Mouse (Mus musculus): ENCODE results near the gene Slc25a4. TPM values are rescaled to one million over a fixed set of nuclear protein-coding genes. Genes with fewer than 3 reads are reported as not detected.

Gene Slc25a4
- total and polyA plus RNA-seq, 2 experiments from 2014 or later: 6,522 to 7,450 TPM

GRCm38 (mm10) chr8:46204301-46204700 lies 6.8 kb downstream of the Slc25a4 start:
- peaks cover 45% of the 10 kb centered on the region for H3K36me3 ChIP-seq (replicated peaks; ENCODE audit: control insufficient read depth, insufficient read depth, low read length)
- 62% methylated on average over 3 of the region's 3 CpGs for WGBS
- H3K9me3 ChIP-seq (replicated peaks; ENCODE audit: control insufficient read depth, low read length): no peaks in the 10 kb centered on the region
- H3K4me1 ChIP-seq (ENCODE audit: control insufficient read depth, insufficient read depth): 0 out of 2 replicates have a peak, but pooled peaks cover 6% of the 10 kb centered on the region
- peak; percentile 7; the same call in 1 of the 2 replicates for ATAC-seq (ENCODE audit: insufficient read depth, low read depth)
- no peaks in the 10 kb centered on the region for H3K27me3 ChIP-seq (ENCODE audit: control insufficient read depth, insufficient read depth, low read length)
- no peak overlapping the region for H3K9ac ChIP-seq (replicated peaks; ENCODE audit: low read depth, low read length)
- H3K4me2 ChIP-seq (ENCODE audit: low read depth, low read length): no peak overlapping the region
- TF ChIP-seq EP300 (IDR thresholded peaks at IDR 0.05; ENCODE audit: low read depth) (0 out of 2 replicates have a peak, but pooled peaks have one; percentile 5), CTCF (IDR thresholded peaks at IDR 0.05; ENCODE audit: low read depth) (no peak)
- no peak for DNase-seq (ENCODE audit: low spot score)
- H3K27ac ChIP-seq (ENCODE audit: low read depth): peak overlapping the region; percentile 27; the same call in 1 of the 2 replicates
- H3K4me3 ChIP-seq (ENCODE audit: low read depth, low read length): no peak overlapping the region

GRCm38 (mm10) chr8:46202350-46202749 lies 8.7 kb downstream of the Slc25a4 start:
- WGBS: 87% methylated on average over 6 of the region's 6 CpGs
- H3K36me3 ChIP-seq (replicated peaks; ENCODE audit: control insufficient read depth, insufficient read depth, low read length): peaks cover 26% of the 10 kb centered on the region

GRCm38 (mm10) chr8:46197673-46198072 lies 13.4 kb downstream of the Slc25a4 start:
- H3K9ac ChIP-seq (replicated peaks; ENCODE audit: low read depth, low read length): no peak overlapping the region
- H3K4me3 ChIP-seq (ENCODE audit: low read depth, low read length): no peak overlapping the region

More at GRCm38 (mm10) chr8:46202350-46202749, 8.7 kb downstream of the Slc25a4 start:
- TF ChIP-seq CTCF (IDR thresholded peaks at IDR 0.05; ENCODE audit: low read depth) (peak; percentile 53), EP300 (IDR thresholded peaks at IDR 0.05; ENCODE audit: low read depth) (peak; percentile 28; the same call in 1 of the 2 replicates)
- DNase-seq (ENCODE audit: low spot score) (no peak), ATAC-seq (ENCODE audit: insufficient read depth, low read depth) (peak; percentile 37)
- Histone ChIP-seq H3K9ac (replicated peaks; ENCODE audit: low read depth, low read length) (no peak overlapping the region), H3K4me2 (ENCODE audit: low read depth, low read length) (no peak overlapping the region), H3K4me1 (ENCODE audit: control insufficient read depth, insufficient read depth) (0 out of 2 replicates have a peak, but pooled peaks cover 6% of the 10 kb centered on the region), H3K4me3 (ENCODE audit: low read depth, low read length) (no peak overlapping the region), H3K9me3 (replicated peaks; ENCODE audit: control insufficient read depth, low read length) (no peaks in the 10 kb centered on the region), H3K27ac (ENCODE audit: low read depth) (peak overlapping the region; percentile 33; the same call in 1 of the 2 replicates), H3K27me3 (ENCODE audit: control insufficient read depth, insufficient read depth, low read length) (no peaks in the 10 kb centered on the region)

GRCm38 (mm10) chr8:46196877-46197276 lies 14.2 kb downstream of the Slc25a4 start:
- Histone ChIP-seq H3K36me3 (replicated peaks; ENCODE audit: control insufficient read depth, insufficient read depth, low read length) (peaks cover 33% of the 10 kb centered on the region), H3K9me3 (replicated peaks; ENCODE audit: control insufficient read depth, low read length) (no peaks in the 10 kb centered on the region), H3K27ac (ENCODE audit: low read depth) (no peak overlapping the region), H3K4me2 (ENCODE audit: low read depth, low read length) (no peak overlapping the region), H3K4me1 (ENCODE audit: control insufficient read depth, insufficient read depth) (no peaks in the 10 kb centered on the region), H3K27me3 (ENCODE audit: control insufficient read depth, insufficient read depth, low read length) (no peaks in the 10 kb centered on the region), H3K9ac (replicated peaks; ENCODE audit: low read depth, low read length) (no peak overlapping the region), H3K4me3 (ENCODE audit: low read depth, low read length) (no peak overlapping the region)
- TF ChIP-seq CTCF (IDR thresholded peaks at IDR 0.05; ENCODE audit: low read depth) (no peak), EP300 (IDR thresholded peaks at IDR 0.05; ENCODE audit: low read depth) (no peak)
- WGBS: 94% methylated on average over 3 of the region's 3 CpGs
- no peak for DNase-seq (ENCODE audit: low spot score)
- no peak for ATAC-seq (ENCODE audit: insufficient read depth, low read depth)

More at GRCm38 (mm10) chr8:46197673-46198072, 13.4 kb downstream of the Slc25a4 start:
- H3K4me1 ChIP-seq (ENCODE audit: control insufficient read depth, insufficient read depth): no peaks in the 10 kb centered on the region
- no peak overlapping the region for H3K4me2 ChIP-seq (ENCODE audit: low read depth, low read length)
- TF ChIP-seq CTCF (IDR thresholded peaks at IDR 0.05; ENCODE audit: low read depth): no peak
- TF ChIP-seq EP300 (IDR thresholded peaks at IDR 0.05; ENCODE audit: low read depth): no peak
- H3K27me3 ChIP-seq (ENCODE audit: control insufficient read depth, insufficient read depth, low read length): no peaks in the 10 kb centered on the region
- H3K36me3 ChIP-seq (replicated peaks; ENCODE audit: control insufficient read depth, insufficient read depth, low read length): peaks cover 25% of the 10 kb centered on the region
- DNase-seq (ENCODE audit: low spot score) (no peak), ATAC-seq (ENCODE audit: insufficient read depth, low read depth) (no peak)
- WGBS: 78% methylated on average over 5 of the region's 5 CpGs
- H3K27ac ChIP-seq (ENCODE audit: low read depth): no peak overlapping the region
- H3K9me3 ChIP-seq (replicated peaks; ENCODE audit: control insufficient read depth, low read length): no peaks in the 10 kb centered on the region

- H3K4me3 ChIP-seq (ENCODE audit: low read depth, low read length): no peak overlapping the region
- H3K36me3 ChIP-seq (replicated peaks; ENCODE audit: control insufficient read depth, insufficient read depth, low read length): peaks cover 40% of the 10 kb centered on the region
- DNase-seq (ENCODE audit: low spot score) (no peak), ATAC-seq (ENCODE audit: insufficient read depth, low read depth) (no peak)
- TF ChIP-seq EP300 (IDR thresholded peaks at IDR 0.05; ENCODE audit: low read depth) (no peak), CTCF (IDR thresholded peaks at IDR 0.05; ENCODE audit: low read depth) (no peak)
- H3K4me1 ChIP-seq (ENCODE audit: control insufficient read depth, insufficient read depth): no peaks in the 10 kb centered on the region
- no peak overlapping the region for H3K27ac ChIP-seq (ENCODE audit: low read depth)
- WGBS: 78% methylated on average over 8 of the region's 8 CpGs
- H3K9ac ChIP-seq (replicated peaks; ENCODE audit: low read depth, low read length): no peak overlapping the region
- no peaks in the 10 kb centered on the region for H3K9me3 ChIP-seq (replicated peaks; ENCODE audit: control insufficient read depth, low read length)
- H3K27me3 ChIP-seq (ENCODE audit: control insufficient read depth, insufficient read depth, low read length): no peaks in the 10 kb centered on the region
- no peak overlapping the region for H3K4me2 ChIP-seq (ENCODE audit: low read depth, low read length)
Observed at GRCm38 (mm10) chr8:46193100-46193499, 18.0 kb downstream of the Slc25a4 start.

GRCm38 (mm10) chr8:46185361-46185760 lies 25.7 kb downstream of the Slc25a4 start:
- ATAC-seq (ENCODE audit: insufficient read depth, low read depth): no peak
- no peak overlapping the region for H3K27ac ChIP-seq (ENCODE audit: low read depth)
- TF ChIP-seq CTCF (IDR thresholded peaks at IDR 0.05; ENCODE audit: low read depth): peak; percentile 87
- no peak for TF ChIP-seq EP300 (IDR thresholded peaks at IDR 0.05; ENCODE audit: low read depth)
- H3K9me3 ChIP-seq (replicated peaks; ENCODE audit: control insufficient read depth, low read length): no peaks in the 10 kb centered on the region
- no peak overlapping the region for H3K4me3 ChIP-seq (ENCODE audit: low read depth, low read length)
- 6% methylated on average over 2 of the region's 2 CpGs for WGBS
- DNase-seq (ENCODE audit: low spot score): no peak
- peaks cover 22% of the 10 kb centered on the region for H3K36me3 ChIP-seq (replicated peaks; ENCODE audit: control insufficient read depth, insufficient read depth, low read length)
- H3K4me2 ChIP-seq (ENCODE audit: low read depth, low read length): no peak overlapping the region
- no peaks in the 10 kb centered on the region for H3K27me3 ChIP-seq (ENCODE audit: control insufficient read depth, insufficient read depth, low read length)
- no peaks in the 10 kb centered on the region for H3K4me1 ChIP-seq (ENCODE audit: control insufficient read depth, insufficient read depth)
- H3K9ac ChIP-seq (replicated peaks; ENCODE audit: low read depth, low read length): no peak overlapping the region
